Mouse (Mus musculus): Measurements from ENCODE around the gene Ppp3ca. TPM values are rescaled to one million over a fixed set of nuclear protein-coding genes. Genes with fewer than 3 reads are reported as not detected.

Gene Ppp3ca
- polyA plus RNA-seq, 2 experiments: 31.5 to 74.8 TPM

DNA sequence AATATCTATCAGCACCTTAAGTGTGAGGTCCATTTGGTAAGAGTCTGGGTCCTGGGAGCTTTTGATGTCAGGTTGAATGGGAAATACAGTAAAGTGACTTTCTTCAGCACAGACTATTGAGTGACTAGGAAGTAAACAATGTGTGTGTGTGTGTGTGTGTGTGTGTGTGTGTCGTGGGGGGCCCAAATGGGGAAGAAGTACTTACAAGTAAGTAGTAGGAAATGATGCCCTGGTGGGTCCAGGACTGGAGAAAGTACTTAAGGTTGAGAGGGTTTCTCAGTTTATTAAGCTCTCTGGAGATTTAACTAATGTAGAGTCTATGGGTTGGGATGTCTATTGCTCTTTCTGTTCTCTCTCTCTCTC is 92.0 kb downstream of the Ppp3ca start:
- no peak overlapping the region for H3K9ac ChIP-seq (ENCODE audit: low read depth, low read length, severe bottlenecking)
- TF ChIP-seq POLR2A (IDR thresholded peaks at IDR 0.05; ENCODE audit: borderline replicate concordance, extremely low read depth, insufficient read depth, insufficient read length): no peak
- DNase-seq (ENCODE audit: low spot score): no peak
- ATAC-seq (ENCODE audit: low FRiP score, low read depth): no peak
- no peak overlapping the region for H3K4me3 ChIP-seq (replicated peaks; ENCODE audit: low read length)
- H3K4me2 ChIP-seq (replicated peaks; ENCODE audit: low read depth, low read length, severe bottlenecking): no peak overlapping the region
- no peaks in the 10 kb centered on the region for H3K36me3 ChIP-seq (ENCODE audit: control insufficient read depth, insufficient read depth, low read length)
- no peaks in the 10 kb centered on the region for H3K9me3 ChIP-seq (ENCODE audit: control insufficient read depth, low read length)
- 64% methylated on average over 1 of the region's 1 CpGs for WGBS
- no peak overlapping the region for H3K27ac ChIP-seq (replicated peaks; ENCODE audit: low read depth, low read length)
- no peaks in the 10 kb centered on the region for H3K27me3 ChIP-seq (ENCODE audit: control insufficient read depth, insufficient read depth, low read length)
- peaks cover 16% of the 10 kb centered on the region for H3K4me1 ChIP-seq (ENCODE audit: control insufficient read depth, insufficient read depth, low read length)

GRCm38 (mm10) chr3:136763717-136764270 is 93.9 kb downstream of the Ppp3ca start:
- H3K27ac ChIP-seq (replicated peaks; ENCODE audit: low read depth, low read length): 0 out of 2 replicates have a peak overlapping the region, but pooled peaks have one; percentile 2
- TF ChIP-seq POLR2A (IDR thresholded peaks at IDR 0.05; ENCODE audit: borderline replicate concordance, extremely low read depth, insufficient read depth, insufficient read length): no peak
- ATAC-seq (ENCODE audit: low FRiP score, low read depth): peak; percentile 44; the same call in 1 of the 2 replicates
- no peaks in the 10 kb centered on the region for H3K36me3 ChIP-seq (ENCODE audit: control insufficient read depth, insufficient read depth, low read length)
- H3K9ac ChIP-seq (ENCODE audit: low read depth, low read length, severe bottlenecking): no peak overlapping the region
- H3K4me1 ChIP-seq (ENCODE audit: control insufficient read depth, insufficient read depth, low read length): peaks cover 16% of the 10 kb centered on the region
- no peak overlapping the region for H3K4me3 ChIP-seq (replicated peaks; ENCODE audit: low read length)
- 17% methylated on average over 5 of the region's 5 CpGs for WGBS
- no peak overlapping the region for H3K4me2 ChIP-seq (replicated peaks; ENCODE audit: low read depth, low read length, severe bottlenecking)
- peak; percentile 37 for DNase-seq (ENCODE audit: low spot score)
- no peaks in the 10 kb centered on the region for H3K9me3 ChIP-seq (ENCODE audit: control insufficient read depth, low read length)
- H3K27me3 ChIP-seq (ENCODE audit: control insufficient read depth, insufficient read depth, low read length): no peaks in the 10 kb centered on the region

DNA sequence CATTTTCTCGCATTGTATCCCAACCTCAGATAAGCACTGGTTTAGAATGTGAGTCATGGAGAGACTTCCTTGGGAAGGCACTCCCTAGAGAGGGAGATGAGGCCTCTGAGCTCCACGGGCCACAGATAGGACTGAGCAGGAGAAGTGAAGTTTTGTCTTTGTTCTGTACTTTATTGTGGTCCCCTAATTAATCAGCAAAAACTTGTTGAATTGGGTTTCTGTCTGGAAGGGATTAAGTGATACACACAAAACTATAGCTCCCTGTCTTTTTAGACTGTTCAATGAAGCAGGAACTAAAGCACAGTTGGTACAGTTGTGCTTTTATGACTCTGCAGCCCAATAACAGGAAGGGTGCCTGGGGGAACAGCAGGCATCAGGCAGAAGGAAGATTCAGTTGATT is 95.6 kb downstream of the Ppp3ca start:
- no peak for TF ChIP-seq POLR2A (IDR thresholded peaks at IDR 0.05; ENCODE audit: borderline replicate concordance, extremely low read depth, insufficient read depth, insufficient read length)

DNA sequence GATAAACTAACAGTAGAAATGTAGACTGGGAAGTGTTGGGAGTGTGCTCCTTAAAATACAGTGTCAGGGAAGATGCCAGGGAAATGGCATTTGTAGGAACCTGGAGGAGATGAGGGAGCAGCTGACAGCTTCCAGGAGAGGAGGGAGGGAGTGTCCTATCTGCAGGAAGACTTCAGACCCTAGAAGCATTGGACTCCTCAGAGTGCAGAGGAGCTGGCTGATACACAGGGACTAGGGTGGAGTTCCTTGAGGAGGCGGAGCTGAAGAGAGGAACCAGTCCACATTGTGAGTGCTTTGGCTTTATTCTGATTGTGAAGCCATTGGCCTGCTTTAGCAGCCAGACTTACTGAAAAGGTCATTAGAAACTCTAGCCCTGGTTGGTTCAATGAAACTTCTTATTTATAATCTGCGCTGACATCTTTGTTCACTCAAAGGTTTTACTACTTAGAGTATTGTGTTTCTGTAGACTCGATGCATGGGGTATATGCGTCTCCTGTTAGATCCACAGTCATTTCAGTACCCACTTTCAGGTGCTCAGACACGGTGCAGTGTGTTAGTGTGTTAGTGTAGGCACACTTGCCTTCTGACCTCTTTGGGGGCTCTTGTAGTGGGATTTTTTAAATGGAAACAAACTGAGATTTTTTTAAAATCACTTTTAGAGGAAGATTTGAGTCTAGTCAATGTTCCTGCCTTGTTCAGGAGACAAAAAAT is 99.0 kb downstream of the Ppp3ca start:
- Histone ChIP-seq H3K36me3 (ENCODE audit: control insufficient read depth, insufficient read depth, low read length) (no peaks in the 10 kb centered on the region), H3K27me3 (ENCODE audit: control insufficient read depth, insufficient read depth, low read length) (no peaks in the 10 kb centered on the region), H3K4me1 (ENCODE audit: control insufficient read depth, insufficient read depth, low read length) (peaks cover 8% of the 10 kb centered on the region), H3K9me3 (ENCODE audit: control insufficient read depth, low read length) (no peaks in the 10 kb centered on the region), H3K4me3 (replicated peaks; ENCODE audit: low read length) (no peak overlapping the region), H3K27ac (replicated peaks; ENCODE audit: low read depth, low read length) (no peak overlapping the region), H3K9ac (ENCODE audit: low read depth, low read length, severe bottlenecking) (no peak overlapping the region), H3K4me2 (replicated peaks; ENCODE audit: low read depth, low read length, severe bottlenecking) (no peak overlapping the region)
- no peak for TF ChIP-seq POLR2A (IDR thresholded peaks at IDR 0.05; ENCODE audit: borderline replicate concordance, extremely low read depth, insufficient read depth, insufficient read length)
- no peak for ATAC-seq (ENCODE audit: low FRiP score, low read depth)
- DNase-seq (ENCODE audit: low spot score): no peak
- WGBS: 83% methylated on average over 5 of the region's 5 CpGs

More for the DNA sequence above, 95.6 kb downstream of the Ppp3ca start:
- DNase-seq (ENCODE audit: low spot score): no peak
- Histone ChIP-seq H3K9ac (ENCODE audit: low read depth, low read length, severe bottlenecking) (no peak overlapping the region), H3K27ac (replicated peaks; ENCODE audit: low read depth, low read length) (no peak overlapping the region), H3K27me3 (ENCODE audit: control insufficient read depth, insufficient read depth, low read length) (no peaks in the 10 kb centered on the region), H3K36me3 (ENCODE audit: control insufficient read depth, insufficient read depth, low read length) (no peaks in the 10 kb centered on the region), H3K4me2 (replicated peaks; ENCODE audit: low read depth, low read length, severe bottlenecking) (no peak overlapping the region), H3K9me3 (ENCODE audit: control insufficient read depth, low read length) (no peaks in the 10 kb centered on the region), H3K4me3 (replicated peaks; ENCODE audit: low read length) (no peak overlapping the region), H3K4me1 (ENCODE audit: control insufficient read depth, insufficient read depth, low read length) (peaks cover 16% of the 10 kb centered on the region)
- ATAC-seq (ENCODE audit: low FRiP score, low read depth): no peak
- 59% methylated on average over 2 of the region's 2 CpGs for WGBS

- 56% methylated on average over 1 of the region's 1 CpGs for WGBS
- ATAC-seq (ENCODE audit: low FRiP score, low read depth): no peak
- DNase-seq (ENCODE audit: low spot score): no peak
- no peaks in the 10 kb centered on the region for H3K36me3 ChIP-seq (ENCODE audit: control insufficient read depth, insufficient read depth, low read length)
- H3K27ac ChIP-seq (replicated peaks; ENCODE audit: low read depth, low read length): no peak overlapping the region
- H3K4me1 ChIP-seq (ENCODE audit: control insufficient read depth, insufficient read depth, low read length): 0 out of 2 replicates have a peak, but pooled peaks cover 3% of the 10 kb centered on the region
- no peaks in the 10 kb centered on the region for H3K9me3 ChIP-seq (ENCODE audit: control insufficient read depth, low read length)
- H3K4me2 ChIP-seq (replicated peaks; ENCODE audit: low read depth, low read length, severe bottlenecking): no peak overlapping the region
- no peak for TF ChIP-seq POLR2A (IDR thresholded peaks at IDR 0.05; ENCODE audit: borderline replicate concordance, extremely low read depth, insufficient read depth, insufficient read length)
- no peak overlapping the region for H3K9ac ChIP-seq (ENCODE audit: low read depth, low read length, severe bottlenecking)
- H3K4me3 ChIP-seq (replicated peaks; ENCODE audit: low read length): no peak overlapping the region
- H3K27me3 ChIP-seq (ENCODE audit: control insufficient read depth, insufficient read depth, low read length): no peaks in the 10 kb centered on the region
Observed at GRCm38 (mm10) chr3:136769486-136769882, 99.6 kb downstream of the Ppp3ca start.

Data from limb, embryonic 14.5 days (tissue).